Mouse (Mus musculus) midbrain, embryonic 11.5 days (tissue): Measurements from ENCODE around the gene Cpne9. TPM values are rescaled to one million over a fixed set of nuclear protein-coding genes. Genes with fewer than 3 reads are reported as not detected.

ENCODE experiments used
- ATAC-seq: fragments of 200-750 bp; cut with Nextera tagmentation; 2 replicates; pipeline ENCODE4 v1.8.0; 2017; ENCODE audit warnings: moderate TSS enrichment, moderate library complexity; ENCODE audit not compliant: low FRiP score
- DNase-seq: peaks from one replicate; pipeline ENCODE4 v3.0.0; 2015; ENCODE audit warnings: low spot score; ENCODE audit errors: missing footprints
- H3K27ac ChIP-seq: fragments of 300-500 bp; sonication (generic); 2 replicates; pipeline ENCODE4 v1.5.1; 2014; ENCODE audit warnings: low read depth, low read length
- H3K27me3 ChIP-seq: fragments of 300-500 bp; sonication (generic); 2 replicates; pipeline ENCODE4 v1.6.1; 2014; ENCODE audit warnings: mild to moderate bottlenecking, low read length, moderate library complexity, mixed read lengths; ENCODE audit not compliant: control insufficient read depth, insufficient read depth
- H3K36me3 ChIP-seq: fragments of 300-500 bp; sonication (generic); 2 replicates; pipeline ENCODE4 v1.6.1; 2014; ENCODE audit warnings: mild to moderate bottlenecking, low read length, moderate library complexity, mixed read lengths; ENCODE audit not compliant: control insufficient read depth, insufficient read depth
- H3K4me1 ChIP-seq: fragments of 300-500 bp; sonication (generic); 2 replicates; pipeline ENCODE4 v1.6.1; 2014; ENCODE audit warnings: low read length; ENCODE audit not compliant: control insufficient read depth, insufficient read depth
- H3K4me2 ChIP-seq: fragments of 300-500 bp; sonication (generic); 2 replicates; pipeline ENCODE4 v1.6.1; 2014; ENCODE audit warnings: mild to moderate bottlenecking, moderate library complexity
- H3K4me3 ChIP-seq: fragments of 300-500 bp; sonication (generic); 2 replicates; pipeline ENCODE4 v1.5.1; 2014; ENCODE audit warnings: low read depth, low read length
- H3K9ac ChIP-seq: fragments of 300-500 bp; sonication (generic); 2 replicates; pipeline ENCODE4 v1.6.1; 2014; ENCODE audit warnings: low read length
- H3K9me3 ChIP-seq: fragments of 300-500 bp; sonication (generic); 2 replicates; pipeline ENCODE4 v1.6.1; 2016; ENCODE audit warnings: low read length; ENCODE audit not compliant: control insufficient read depth
- WGBS: fragments of 180-500 bp; shearing (Covaris S2); extraction: QIAGEN DNeasy Blood & Tissue Kit; methylation state at CpG from one replicate; pipeline ENCODE4 v1.1.7; 2014; 5-methylcytosine and 5-hydroxymethylcytosine counted together
- polyA plus RNA-seq: library from polyadenylated mRNA; unstranded; fragments of >200 nt; fragmentation: Nextera tagmentation; extraction: Ambion mirVana; gene quantifications from 2 replicates; pipeline ENCODE4 v1.2.1, GENCODE M21; 2014

Cpne9 gene
- polyA plus RNA-seq, 1 experiment from 2014 or later: 0.08 TPM

GRCm38 (mm10) chr6:113261174-113261858 is 20.8 kb upstream of the Cpne9 start:
- Histone ChIP-seq H3K27ac (no peak overlapping the region), H3K9ac (no peak overlapping the region), H3K4me1 (no peaks in the 10 kb centered on the region), H3K9me3 (no peaks in the 10 kb centered on the region), H3K27me3 (no peaks in the 10 kb centered on the region), H3K4me3 (no peak overlapping the region), H3K4me2 (no peak overlapping the region), H3K36me3 (peaks cover 17% of the 10 kb centered on the region)
- WGBS: 93% methylated on average over 8 of the region's 8 CpGs
- DNase-seq: no peak
- ATAC-seq: no peak

- Histone ChIP-seq H3K4me1 (no peaks in the 10 kb centered on the region), H3K9me3 (no peaks in the 10 kb centered on the region), H3K9ac (no peak overlapping the region), H3K27ac (no peak overlapping the region), H3K27me3 (no peaks in the 10 kb centered on the region), H3K36me3 (peaks cover 19% of the 10 kb centered on the region), H3K4me3 (no peak overlapping the region), H3K4me2 (no peak overlapping the region)
- DNase-seq (no peak), ATAC-seq (no peak)
- 92% methylated on average over 6 of the region's 6 CpGs for WGBS
These were observed 18.6 kb upstream of the Cpne9 start for GRCm38 (mm10) chr6:113263531-113263930.

GRCm38 (mm10) chr6:113264429-113264828 is 17.7 kb upstream of the Cpne9 start:
- ATAC-seq: no peak
- no peaks in the 10 kb centered on the region for H3K9me3 ChIP-seq
- 93% methylated on average over 8 of the region's 8 CpGs for WGBS

GRCm38 (mm10) chr6:113266996-113267655 is 15.0 kb upstream of the Cpne9 start:
- no peaks in the 10 kb centered on the region for H3K27me3 ChIP-seq
- H3K9me3 ChIP-seq: no peaks in the 10 kb centered on the region

More at GRCm38 (mm10) chr6:113264429-113264828, 17.7 kb upstream of the Cpne9 start:
- no peak for DNase-seq
- H3K4me3 ChIP-seq: no peak overlapping the region
- H3K27me3 ChIP-seq: no peaks in the 10 kb centered on the region
- peaks cover 20% of the 10 kb centered on the region for H3K36me3 ChIP-seq
- H3K27ac ChIP-seq: no peak overlapping the region
- H3K4me2 ChIP-seq: no peak overlapping the region
- H3K9ac ChIP-seq: no peak overlapping the region
- H3K4me1 ChIP-seq: no peaks in the 10 kb centered on the region

GRCm38 (mm10) chr6:113267988-113268387 is 14.1 kb upstream of the Cpne9 start:
- WGBS: 97% methylated on average over 1 of the region's 1 CpGs
- no peak for ATAC-seq
- peaks cover 27% of the 10 kb centered on the region for H3K36me3 ChIP-seq
- H3K4me2 ChIP-seq: no peak overlapping the region
- H3K4me1 ChIP-seq: no peaks in the 10 kb centered on the region
- no peak for DNase-seq
- H3K9me3 ChIP-seq: no peaks in the 10 kb centered on the region
- no peaks in the 10 kb centered on the region for H3K27me3 ChIP-seq
- H3K9ac ChIP-seq: no peak overlapping the region
- H3K4me3 ChIP-seq: no peak overlapping the region
- no peak overlapping the region for H3K27ac ChIP-seq

More at GRCm38 (mm10) chr6:113266996-113267655, 15.0 kb upstream of the Cpne9 start:
- Histone ChIP-seq H3K9ac (no peak overlapping the region), H3K4me3 (no peak overlapping the region), H3K4me2 (no peak overlapping the region), H3K27ac (no peak overlapping the region), H3K36me3 (peaks cover 25% of the 10 kb centered on the region), H3K4me1 (no peaks in the 10 kb centered on the region)
- DNase-seq: no peak
- 87% methylated on average over 7 of the region's 7 CpGs for WGBS
- no peak for ATAC-seq

- DNase-seq: no peak
- no peaks in the 10 kb centered on the region for H3K9me3 ChIP-seq
- peaks cover 17% of the 10 kb centered on the region; the same call in 1 of the 2 replicates for H3K36me3 ChIP-seq
- 90% methylated on average over 3 of the region's 3 CpGs for WGBS
- H3K4me3 ChIP-seq: no peak overlapping the region
- no peak for ATAC-seq
- no peaks in the 10 kb centered on the region for H3K27me3 ChIP-seq
- no peak overlapping the region for H3K9ac ChIP-seq
- no peak overlapping the region for H3K27ac ChIP-seq
- no peaks in the 10 kb centered on the region for H3K4me1 ChIP-seq
- H3K4me2 ChIP-seq: no peak overlapping the region
These were observed 9.7 kb upstream of the Cpne9 start for GRCm38 (mm10) chr6:113272365-113272764.

- no peak for ATAC-seq
- H3K4me1 ChIP-seq: no peaks in the 10 kb centered on the region
- H3K36me3 ChIP-seq: peaks cover 4% of the 10 kb centered on the region; the same call in 1 of the 2 replicates
- H3K4me2 ChIP-seq: no peak overlapping the region
- WGBS: 89% methylated on average over 4 of the region's 4 CpGs
- no peak overlapping the region for H3K9ac ChIP-seq
- DNase-seq: no peak
- H3K27me3 ChIP-seq: no peaks in the 10 kb centered on the region; the same call in 1 of the 2 replicates
- H3K27ac ChIP-seq: no peak overlapping the region
- no peaks in the 10 kb centered on the region for H3K9me3 ChIP-seq
- no peak overlapping the region for H3K4me3 ChIP-seq
These were observed 5.3 kb upstream of the Cpne9 start for GRCm38 (mm10) chr6:113276846-113277245.

- Histone ChIP-seq H3K9ac (no peak overlapping the region), H3K4me1 (peaks cover 7% of the 10 kb centered on the region), H3K9me3 (no peaks in the 10 kb centered on the region), H3K27me3 (peaks cover 25% of the 10 kb centered on the region), H3K36me3 (no peaks in the 10 kb centered on the region), H3K4me2 (no peak overlapping the region), H3K27ac (no peak overlapping the region), H3K4me3 (no peak overlapping the region)
- no peak for DNase-seq
- WGBS: 66% methylated on average over 6 of the region's 6 CpGs
- peak; percentile 51 for ATAC-seq
These were observed 431 bp upstream of the Cpne9 start for GRCm38 (mm10) chr6:113281676-113282075.

- WGBS: under 1% methylated on average over 22 of the region's 22 CpGs
- no peak overlapping the region; the same call in 1 of the 2 replicates for H3K4me3 ChIP-seq
- peaks cover 28% of the 10 kb centered on the region for H3K27me3 ChIP-seq
- no peak overlapping the region for H3K27ac ChIP-seq
- ATAC-seq: peak; percentile 51
- peaks cover 7% of the 10 kb centered on the region for H3K4me1 ChIP-seq
- H3K9ac ChIP-seq: no peak overlapping the region
- peak; percentile 87 for DNase-seq
- no peaks in the 10 kb centered on the region for H3K9me3 ChIP-seq
- no peaks in the 10 kb centered on the region for H3K36me3 ChIP-seq
- H3K4me2 ChIP-seq: peak overlapping the region; percentile 27
These were observed 862 bp downstream of the Cpne9 start for GRCm38 (mm10) chr6:113282969-113283368.
